Mouse (Mus musculus) spleen, postnatal 14 days (tissue): ENCODE results near the gene Coro2a.
A peak's percentile ranks its signal among the peaks of the same experiment; 100 is the strongest.
"Not testable (repeated sequence)": the region's sequence is repeated elsewhere in the genome, so short reads cannot be mapped to it uniquely, and the experiment has no call there.

Source experiments
- DNase-seq, 2 experiments: peaks; one replicate each; pipeline ENCODE4 v3.0.0; 2021 to 2022; ENCODE audit warnings: low spot score in 2 of 2

Gene Coro2a

GRCm38 (mm10) chr4:46614641-46615040 lies 12.6 kb upstream of the Coro2a start:
- no peak for DNase-seq

GRCm38 (mm10) chr4:46613618-46614017 lies 11.6 kb upstream of the Coro2a start:
- no peak for DNase-seq

GRCm38 (mm10) chr4:46611181-46611580 lies 9.2 kb upstream of the Coro2a start:
- DNase-seq: peak; percentile 55 to 83

GRCm38 (mm10) chr4:46607601-46608000 lies 5.6 kb upstream of the Coro2a start:
- no peak for DNase-seq

- DNase-seq: no peak
Measured at GRCm38 (mm10) chr4:46605451-46605850, 3.4 kb upstream of the Coro2a start.

- no peak for DNase-seq
Measured at GRCm38 (mm10) chr4:46602704-46603103, 702 bp upstream of the Coro2a start.

- DNase-seq: no peak
Measured at GRCm38 (mm10) chr4:46601258-46601843, 651 bp downstream of the Coro2a start.

- DNase-seq: no peak
Measured at GRCm38 (mm10) chr4:46600473-46601257, 1.3 kb downstream of the Coro2a start.

- DNase-seq: not testable (repeated sequence)
Measured at GRCm38 (mm10) chr4:46599609-46600008, 2.4 kb downstream of the Coro2a start.

GRCm38 (mm10) chr4:46598981-46599380 lies 3.0 kb downstream of the Coro2a start:
- DNase-seq: no peak

GRCm38 (mm10) chr4:46598111-46598510 lies 3.9 kb downstream of the Coro2a start:
- DNase-seq: no peak

- peak in 1 of 2 experiments; percentile 24 for DNase-seq
Measured at GRCm38 (mm10) chr4:46597286-46597961, 4.6 kb downstream of the Coro2a start.

GRCm38 (mm10) chr4:46596398-46596797 lies 5.6 kb downstream of the Coro2a start:
- DNase-seq: no peak

- no peak for DNase-seq
Measured at GRCm38 (mm10) chr4:46594131-46594530, 7.9 kb downstream of the Coro2a start.

GRCm38 (mm10) chr4:46593472-46593871 lies 8.5 kb downstream of the Coro2a start:
- DNase-seq: no peak

- DNase-seq: peak in 1 of 2 experiments; percentile 8
Measured at GRCm38 (mm10) chr4:46591833-46592520, 10.0 kb downstream of the Coro2a start.

- no peak for DNase-seq
Measured at GRCm38 (mm10) chr4:46590810-46591209, 11.2 kb downstream of the Coro2a start.

GRCm38 (mm10) chr4:46589946-46590684 lies 11.9 kb downstream of the Coro2a start:
- DNase-seq: peak in 1 of 2 experiments; percentile 5

- peak in 1 of 2 experiments; percentile 6 for DNase-seq
Measured at GRCm38 (mm10) chr4:46589151-46589550, 12.9 kb downstream of the Coro2a start.

GRCm38 (mm10) chr4:46586473-46586872 lies 15.5 kb downstream of the Coro2a start:
- no peak for DNase-seq

- DNase-seq: no peak
Measured at GRCm38 (mm10) chr4:46585811-46586190, 16.2 kb downstream of the Coro2a start.
